Mouse (Mus musculus): Measurements from ENCODE around the gene Mmaa. TPM values are rescaled to one million over a fixed set of nuclear protein-coding genes. Genes with fewer than 3 reads are reported as not detected.

Mmaa gene
- polyA plus RNA-seq, 1 experiment from 2014 or later: 15.9 TPM

GRCm38 (mm10) chr8:79295276-79296105 is 754 bp upstream of the Mmaa start:
- no peak for DNase-seq (ENCODE audit: low spot score)
- H3K4me1 ChIP-seq (replicated peaks; ENCODE audit: control insufficient read depth, insufficient read depth, low read length): peaks cover 22% of the 10 kb centered on the region
- H3K9ac ChIP-seq: peak overlapping the region; percentile 62
- peak overlapping the region; percentile 53 for H3K4me3 ChIP-seq (replicated peaks; ENCODE audit: low read length)
- H3K36me3 ChIP-seq (replicated peaks; ENCODE audit: control insufficient read depth, insufficient read depth): no peaks in the 10 kb centered on the region
- H3K9me3 ChIP-seq (ENCODE audit: control insufficient read depth, low read length): no peaks in the 10 kb centered on the region
- 17% methylated on average over 18 of the region's 18 CpGs for WGBS
- H3K4me2 ChIP-seq (replicated peaks): peak overlapping the region; percentile 91
- ATAC-seq (ENCODE audit: low FRiP score): no peak; the same call in 1 of the 2 replicates
- H3K27ac ChIP-seq: peak overlapping the region; percentile 92
- no peaks in the 10 kb centered on the region for H3K27me3 ChIP-seq (ENCODE audit: control insufficient read depth, insufficient read depth, low read length)

- H3K4me2 ChIP-seq (replicated peaks): peak overlapping the region; percentile 91
- H3K9ac ChIP-seq: peak overlapping the region; percentile 62
- no peaks in the 10 kb centered on the region for H3K36me3 ChIP-seq (replicated peaks; ENCODE audit: control insufficient read depth, insufficient read depth)
- no peak for DNase-seq (ENCODE audit: low spot score)
- peak overlapping the region; percentile 53 for H3K4me3 ChIP-seq (replicated peaks; ENCODE audit: low read length)
- 70% methylated on average over 3 of the region's 3 CpGs for WGBS
- peak overlapping the region; percentile 92 for H3K27ac ChIP-seq
- no peak for ATAC-seq (ENCODE audit: low FRiP score)
- H3K4me1 ChIP-seq (replicated peaks; ENCODE audit: control insufficient read depth, insufficient read depth, low read length): peaks cover 22% of the 10 kb centered on the region
- no peaks in the 10 kb centered on the region for H3K9me3 ChIP-seq (ENCODE audit: control insufficient read depth, low read length)
- no peaks in the 10 kb centered on the region for H3K27me3 ChIP-seq (ENCODE audit: control insufficient read depth, insufficient read depth, low read length)
Observed at GRCm38 (mm10) chr8:79293841-79294240, 896 bp downstream of the Mmaa start.

- Histone ChIP-seq H3K9me3 (ENCODE audit: control insufficient read depth, low read length) (no peaks in the 10 kb centered on the region), H3K27me3 (ENCODE audit: control insufficient read depth, insufficient read depth, low read length) (no peaks in the 10 kb centered on the region), H3K4me1 (replicated peaks; ENCODE audit: control insufficient read depth, insufficient read depth, low read length) (peaks cover 22% of the 10 kb centered on the region), H3K4me2 (replicated peaks) (peak overlapping the region; percentile 91; the same call in 1 of the 2 replicates), H3K9ac (no peak overlapping the region), H3K36me3 (replicated peaks; ENCODE audit: control insufficient read depth, insufficient read depth) (no peaks in the 10 kb centered on the region), H3K27ac (no peak overlapping the region), H3K4me3 (replicated peaks; ENCODE audit: low read length) (no peak overlapping the region)
- no peak for DNase-seq (ENCODE audit: low spot score)
- no peak for ATAC-seq (ENCODE audit: low FRiP score)
- 86% methylated on average over 3 of the region's 3 CpGs for WGBS
Observed at GRCm38 (mm10) chr8:79292712-79293264, 1.9 kb downstream of the Mmaa start.

GRCm38 (mm10) chr8:79289592-79289991 is 5.1 kb downstream of the Mmaa start:
- H3K36me3 ChIP-seq (replicated peaks; ENCODE audit: control insufficient read depth, insufficient read depth): no peaks in the 10 kb centered on the region
- H3K9ac ChIP-seq: no peak overlapping the region
- no peak for DNase-seq (ENCODE audit: low spot score)
- no peaks in the 10 kb centered on the region for H3K9me3 ChIP-seq (ENCODE audit: control insufficient read depth, low read length)
- 74% methylated on average over 5 of the region's 5 CpGs for WGBS
- no peaks in the 10 kb centered on the region for H3K27me3 ChIP-seq (ENCODE audit: control insufficient read depth, insufficient read depth, low read length)
- H3K4me2 ChIP-seq (replicated peaks): no peak overlapping the region
- H3K27ac ChIP-seq: no peak overlapping the region
- H3K4me3 ChIP-seq (replicated peaks; ENCODE audit: low read length): no peak overlapping the region
- ATAC-seq (ENCODE audit: low FRiP score): no peak
- H3K4me1 ChIP-seq (replicated peaks; ENCODE audit: control insufficient read depth, insufficient read depth, low read length): peaks cover 15% of the 10 kb centered on the region

- WGBS: 72% methylated on average over 2 of the region's 2 CpGs
- ATAC-seq (ENCODE audit: low FRiP score): no peak
- no peak overlapping the region for H3K9ac ChIP-seq
Observed at GRCm38 (mm10) chr8:79288681-79289080, 6.1 kb downstream of the Mmaa start.

GRCm38 (mm10) chr8:79288250-79288649 is 6.5 kb downstream of the Mmaa start:
- H3K27me3 ChIP-seq (ENCODE audit: control insufficient read depth, insufficient read depth, low read length): no peaks in the 10 kb centered on the region
- no peak overlapping the region for H3K27ac ChIP-seq
- no peak overlapping the region for H3K9ac ChIP-seq
- 90% methylated on average over 4 of the region's 4 CpGs for WGBS
- no peak overlapping the region for H3K4me3 ChIP-seq (replicated peaks; ENCODE audit: low read length)
- DNase-seq (ENCODE audit: low spot score) (no peak), ATAC-seq (ENCODE audit: low FRiP score) (no peak)
- no peaks in the 10 kb centered on the region for H3K9me3 ChIP-seq (ENCODE audit: control insufficient read depth, low read length)
- H3K36me3 ChIP-seq (replicated peaks; ENCODE audit: control insufficient read depth, insufficient read depth): no peaks in the 10 kb centered on the region; the same call in 1 of the 2 replicates
- peaks cover 9% of the 10 kb centered on the region for H3K4me1 ChIP-seq (replicated peaks; ENCODE audit: control insufficient read depth, insufficient read depth, low read length)
- no peak overlapping the region for H3K4me2 ChIP-seq (replicated peaks)

More at GRCm38 (mm10) chr8:79288681-79289080, 6.1 kb downstream of the Mmaa start:
- DNase-seq (ENCODE audit: low spot score): no peak
- H3K4me1 ChIP-seq (replicated peaks; ENCODE audit: control insufficient read depth, insufficient read depth, low read length): peaks cover 13% of the 10 kb centered on the region
- H3K36me3 ChIP-seq (replicated peaks; ENCODE audit: control insufficient read depth, insufficient read depth): no peaks in the 10 kb centered on the region
- no peak overlapping the region for H3K4me3 ChIP-seq (replicated peaks; ENCODE audit: low read length)
- H3K27me3 ChIP-seq (ENCODE audit: control insufficient read depth, insufficient read depth, low read length): no peaks in the 10 kb centered on the region
- H3K9me3 ChIP-seq (ENCODE audit: control insufficient read depth, low read length): no peaks in the 10 kb centered on the region
- no peak overlapping the region for H3K27ac ChIP-seq
- no peak overlapping the region for H3K4me2 ChIP-seq (replicated peaks)

- H3K4me2 ChIP-seq (replicated peaks): no peak overlapping the region
- WGBS: 93% methylated on average over 3 of the region's 3 CpGs
- no peaks in the 10 kb centered on the region for H3K27me3 ChIP-seq (ENCODE audit: control insufficient read depth, insufficient read depth, low read length)
- ATAC-seq (ENCODE audit: low FRiP score) (no peak), DNase-seq (ENCODE audit: low spot score) (no peak)
- no peak overlapping the region for H3K27ac ChIP-seq
- H3K36me3 ChIP-seq (replicated peaks; ENCODE audit: control insufficient read depth, insufficient read depth): peaks cover under 1% of the 10 kb centered on the region; the same call in 1 of the 2 replicates
- H3K9me3 ChIP-seq (ENCODE audit: control insufficient read depth, low read length): no peaks in the 10 kb centered on the region
- H3K9ac ChIP-seq: no peak overlapping the region
- no peak overlapping the region for H3K4me3 ChIP-seq (replicated peaks; ENCODE audit: low read length)
- no peaks in the 10 kb centered on the region for H3K4me1 ChIP-seq (replicated peaks; ENCODE audit: control insufficient read depth, insufficient read depth, low read length)
Observed at GRCm38 (mm10) chr8:79286424-79286823, 8.3 kb downstream of the Mmaa start.

- H3K4me1 ChIP-seq (replicated peaks; ENCODE audit: control insufficient read depth, insufficient read depth, low read length): no peaks in the 10 kb centered on the region
- H3K9me3 ChIP-seq (ENCODE audit: control insufficient read depth, low read length): no peaks in the 10 kb centered on the region
- H3K27ac ChIP-seq: no peak overlapping the region
- DNase-seq (ENCODE audit: low spot score) (no peak), ATAC-seq (ENCODE audit: low FRiP score) (no peak)
- no peak overlapping the region for H3K9ac ChIP-seq
- H3K27me3 ChIP-seq (ENCODE audit: control insufficient read depth, insufficient read depth, low read length): no peaks in the 10 kb centered on the region
- WGBS: 93% methylated on average over 3 of the region's 3 CpGs
- H3K4me3 ChIP-seq (replicated peaks; ENCODE audit: low read length): no peak overlapping the region
- H3K36me3 ChIP-seq (replicated peaks; ENCODE audit: control insufficient read depth, insufficient read depth): peaks cover 18% of the 10 kb centered on the region
- no peak overlapping the region for H3K4me2 ChIP-seq (replicated peaks)
Observed at GRCm38 (mm10) chr8:79284626-79285025, 10.1 kb downstream of the Mmaa start.

- ATAC-seq (ENCODE audit: low FRiP score) (no peak), DNase-seq (ENCODE audit: low spot score) (no peak)
- no peaks in the 10 kb centered on the region for H3K4me1 ChIP-seq (replicated peaks; ENCODE audit: control insufficient read depth, insufficient read depth, low read length)
- H3K4me3 ChIP-seq (replicated peaks; ENCODE audit: low read length): no peak overlapping the region
- 90% methylated on average over 6 of the region's 6 CpGs for WGBS
- H3K36me3 ChIP-seq (replicated peaks; ENCODE audit: control insufficient read depth, insufficient read depth): peaks cover 43% of the 10 kb centered on the region
- H3K27me3 ChIP-seq (ENCODE audit: control insufficient read depth, insufficient read depth, low read length): no peaks in the 10 kb centered on the region
- H3K9ac ChIP-seq: no peak overlapping the region
- H3K9me3 ChIP-seq (ENCODE audit: control insufficient read depth, low read length): no peaks in the 10 kb centered on the region
- H3K27ac ChIP-seq: no peak overlapping the region
- H3K4me2 ChIP-seq (replicated peaks): no peak overlapping the region
Observed at GRCm38 (mm10) chr8:79281376-79281890, 13.3 kb downstream of the Mmaa start.

Data from hindbrain, embryonic 14.5 days (tissue).